Mouse (Mus musculus) ES-E14 (cell line): ENCODE results near the gene Slc25a38. TPM values are rescaled to one million over a fixed set of nuclear protein-coding genes. Genes with fewer than 3 reads are reported as not detected.

Experiments used
- DNase-seq: peaks from one replicate; pipeline ENCODE4 v3.0.0-alpha.2; 2013; ENCODE audit warnings: low read depth, low spot score
- H3K27ac ChIP-seq: 2 replicates; pipeline ENCODE4 v1.5.1; 2012; ENCODE audit warnings: low read depth, mild to moderate bottlenecking, low read length, moderate library complexity, mixed read lengths; ENCODE audit not compliant: poor library complexity, insufficient read depth, severe bottlenecking
- H3K36me3 ChIP-seq: 2 replicates; pipeline ENCODE4 v1.6.1; 2012; ENCODE audit warnings: mild to moderate bottlenecking, low read length, moderate library complexity, mixed read lengths; ENCODE audit not compliant: control insufficient read depth, poor library complexity, insufficient read depth, severe bottlenecking
- H3K4me1 ChIP-seq, 2 experiments: fragments of 150-350 bp in 1 of 2; sonication (generic) in 1 of 2; 2 replicates each; pipeline ENCODE4 v1.6.1; 2012; ENCODE audit warnings: low read length in 2 of 2, mild to moderate bottlenecking in 1 of 2, mixed read lengths in 1 of 2; ENCODE audit not compliant: control insufficient read depth in 2 of 2, insufficient read depth in 2 of 2, poor library complexity in 1 of 2
- H3K4me3 ChIP-seq, 2 experiments: fragments of 150-350 bp in 1 of 2; sonication (generic) in 1 of 2; 2 replicates each; pipeline ENCODE4 v1.5.1; 2012; ENCODE audit warnings: low read length in 2 of 2, low read depth in 1 of 2, mild to moderate bottlenecking in 1 of 2, mixed read lengths in 1 of 2; ENCODE audit not compliant: insufficient read depth in 1 of 2, poor library complexity in 1 of 2, severe bottlenecking in 1 of 2
- H3K9ac ChIP-seq: 2 replicates; pipeline ENCODE4 v1.6.1; 2012; ENCODE audit warnings: low read depth, mild to moderate bottlenecking, low read length, mixed read lengths; ENCODE audit not compliant: poor library complexity, insufficient read depth, severe bottlenecking
- H3K9me3 ChIP-seq: fragments of 150-350 bp; sonication (generic); 2 replicates; pipeline ENCODE4 v1.6.1; 2012; ENCODE audit warnings: low read depth, mild to moderate bottlenecking, low read length; ENCODE audit not compliant: control insufficient read depth, insufficient read depth
- CHD2 ChIP-seq: IDR thresholded peaks from 2 replicates; pipeline ENCODE4 v1.6.1; 2014; ENCODE audit warnings: mild to moderate bottlenecking, low read depth, low read length, inconsistent platforms
- HCFC1 ChIP-seq: IDR thresholded peaks from 2 replicates; pipeline ENCODE4 v1.6.1; 2012; ENCODE audit warnings: low read length, inconsistent platforms, borderline replicate concordance; ENCODE audit not compliant: insufficient read depth
- MAFK ChIP-seq: IDR thresholded peaks from 2 replicates; pipeline ENCODE4 v1.6.1; 2014; ENCODE audit warnings: mild to moderate bottlenecking, low read depth, low read length, inconsistent platforms; ENCODE audit not compliant: insufficient read depth
- ZC3H11A ChIP-seq: IDR thresholded peaks from 2 replicates; pipeline ENCODE4 v1.6.1; 2012; ENCODE audit warnings: low read depth, mild to moderate bottlenecking, inconsistent platforms, low read length, borderline replicate concordance
- ZNF384 ChIP-seq: IDR thresholded peaks from 2 replicates; pipeline ENCODE4 v1.6.1; 2012; ENCODE audit warnings: low read depth, low read length, inconsistent platforms
- in situ Hi-C, 2 experiments: fragments of 600-800 bp; cut with MboI; formaldehyde crosslinking; loops; one replicate each; pipeline ENCODE4 v1.15.1; 2025; ENCODE audit warnings: low sequenced_read_pairs in 2 of 2, inconsistent platforms in 1 of 2; ENCODE audit not compliant: unreplicated experiment in 2 of 2
- total RNA-seq: library from RNA; depleted of rRNA; stranded (reverse); fragments of 300-350 nt; gene quantifications from 2 replicates; pipeline ENCODE4 v1.2.3, GENCODE M21; 2012

Gene Slc25a38
- total RNA-seq, 1 experiment = 37.4 TPM

- Histone ChIP-seq H3K9me3 (no peaks in the 10 kb centered on the region), H3K4me1 (peaks cover 3 to 6% of the 10 kb centered on the region in 2 experiments; a peak in 2 of 4 replicates), H3K4me3 (peak within 1 kb of the TSS; percentile 83 to 92), H3K27ac (peak within 1 kb of the TSS; percentile 83), H3K36me3 (peaks cover 51% of the 10 kb centered on the region), H3K9ac (peak within 1 kb of the TSS; percentile 97)
- in situ Hi-C loops = no loop called here
- DNase-seq = peak; percentile 94
- TF ChIP-seq ZC3H11A (no peak), MAFK (0 out of 2 replicates have a peak, but pooled peaks have one; percentile 13)
These were observed 17.5 kb downstream of the Slc25a38 start, which contains the start of gene Rpsa for GRCm38 (mm10) chr9:120127538-120128251. TSS of gene Rpsa (plus strand) at chr9:120127689.

GRCm38 (mm10) chr9:120129276-120129675 is 19.1 kb downstream of the Slc25a38 start:
- Histone ChIP-seq H3K4me1 (peaks cover 3 to 7% of the 10 kb centered on the region in 2 experiments; a peak in 2 of 4 replicates), H3K4me3 (peak overlapping the region; percentile 83 to 92), H3K36me3 (peaks cover 44% of the 10 kb centered on the region), H3K27ac (peak overlapping the region; percentile 83), H3K9me3 (no peaks in the 10 kb centered on the region), H3K9ac (peak overlapping the region; percentile 97)
- in situ Hi-C loops = no loop called here
- no peak for TF ChIP-seq ZC3H11A
- no peak for TF ChIP-seq CHD2
- no peak for TF ChIP-seq ZNF384
- no peak for TF ChIP-seq MAFK
- TF ChIP-seq HCFC1 = no peak
- no peak for DNase-seq

- Histone ChIP-seq H3K4me3 (no peak overlapping the region), H3K9ac (no peak overlapping the region), H3K9me3 (no peaks in the 10 kb centered on the region), H3K36me3 (peaks cover 44% of the 10 kb centered on the region), H3K27ac (no peak overlapping the region), H3K4me1 (peaks cover 0 to 7% of the 10 kb centered on the region in 2 experiments; a peak in 1 of 4 replicates)
- no peak for DNase-seq
- TF ChIP-seq ZNF384 = no peak
- TF ChIP-seq CHD2 = no peak; the same call in 1 of the 2 replicates
- no peak for TF ChIP-seq HCFC1
- TF ChIP-seq MAFK = no peak
- TF ChIP-seq ZC3H11A = no peak
- in situ Hi-C loops = no loop called here
These were observed 21.7 kb downstream of the Slc25a38 start for GRCm38 (mm10) chr9:120131784-120132288.

GRCm38 (mm10) chr9:120132980-120133754 is 23.0 kb downstream of the Slc25a38 start:
- DNase-seq = no peak
- Histone ChIP-seq H3K9ac (no peak overlapping the region), H3K9me3 (no peaks in the 10 kb centered on the region), H3K27ac (no peak overlapping the region; the same call in 1 of the 2 replicates), H3K4me1 (peaks cover 0 to 7% of the 10 kb centered on the region in 2 experiments; a peak in 1 of 4 replicates), H3K36me3 (peaks cover 41% of the 10 kb centered on the region), H3K4me3 (no peak overlapping the region)
- TF ChIP-seq MAFK (no peak), CHD2 (peak; percentile 60; the same call in 1 of the 2 replicates)
- in situ Hi-C loops = no loop called here
